Mouse (Mus musculus) intestine, embryonic 15.5 days (tissue): Measurements from ENCODE around the gene Mdga1. TPM values are rescaled to one million over a fixed set of nuclear protein-coding genes. Genes with fewer than 3 reads are reported as not detected.
A peak's percentile ranks its signal among the peaks of the same experiment; 100 is the strongest.

Source experiments
- ATAC-seq: fragments of 200-750 bp; cut with Nextera tagmentation; 2 replicates; pipeline ENCODE4 v1.8.0; 2017; ENCODE audit warnings: moderate TSS enrichment, moderate library complexity
- H3K27ac ChIP-seq: fragments of 300-500 bp; sonication (generic); 2 replicates; pipeline ENCODE4 v1.5.1; 2015; ENCODE audit warnings: mild to moderate bottlenecking, inconsistent platforms
- H3K27me3 ChIP-seq: fragments of 300-500 bp; sonication (generic); replicated peaks from 2 replicates; pipeline ENCODE4 v1.6.1; 2015; ENCODE audit warnings: inconsistent platforms
- H3K36me3 ChIP-seq: fragments of 300-500 bp; sonication (generic); 2 replicates; pipeline ENCODE4 v1.6.1; 2015; ENCODE audit warnings: inconsistent platforms
- H3K4me1 ChIP-seq: fragments of 300-500 bp; sonication (generic); replicated peaks from 2 replicates; pipeline ENCODE4 v1.6.1; 2015; ENCODE audit warnings: inconsistent platforms
- H3K4me2 ChIP-seq: fragments of 300-500 bp; sonication (generic); replicated peaks from 2 replicates; pipeline ENCODE4 v1.6.1; 2015; ENCODE audit warnings: mild to moderate bottlenecking, inconsistent platforms
- H3K4me3 ChIP-seq: fragments of 300-500 bp; sonication (generic); replicated peaks from 2 replicates; pipeline ENCODE4 v1.5.1; 2015; ENCODE audit warnings: inconsistent platforms
- H3K9ac ChIP-seq: fragments of 300-500 bp; sonication (generic); 2 replicates; pipeline ENCODE4 v1.6.1; 2015; ENCODE audit warnings: inconsistent platforms
- H3K9me3 ChIP-seq: fragments of 300-500 bp; sonication (generic); 2 replicates; pipeline ENCODE4 v1.6.1; 2016; ENCODE audit warnings: inconsistent platforms
- WGBS: fragments of 180-500 bp; shearing (Covaris S2); methylation state at CpG from one replicate; pipeline ENCODE4 v1.1.7; 2015; 5-methylcytosine and 5-hydroxymethylcytosine counted together
- polyA plus RNA-seq: library from polyadenylated mRNA; unstranded; fragments of >200 nt; fragmentation: Nextera tagmentation; extraction: Ambion mirVana; gene quantifications from 2 replicates; pipeline ENCODE4 v1.2.1, GENCODE M21; 2015

Mdga1 gene
- polyA plus RNA-seq, 1 experiment from 2014 or later, result 2.1 TPM

GRCm38 (mm10) chr17:29824512-29825120, 145.3 kb downstream of the Mdga1 start:
- no peak overlapping the region for H3K4me3 ChIP-seq
- H3K27me3 ChIP-seq, result no peaks in the 10 kb centered on the region
- H3K36me3 ChIP-seq, result no peaks in the 10 kb centered on the region
- no peak for ATAC-seq
- H3K4me2 ChIP-seq, result no peak overlapping the region
- no peaks in the 10 kb centered on the region; the same call in none of the 2 replicates for H3K4me1 ChIP-seq
- no peak overlapping the region for H3K9ac ChIP-seq
- no peaks in the 10 kb centered on the region for H3K9me3 ChIP-seq
- H3K27ac ChIP-seq, result no peak overlapping the region
- WGBS, result 81% methylated on average over 4 of the region's 4 CpGs

- WGBS, result 52% methylated on average over 5 of the region's 5 CpGs
- H3K4me1 ChIP-seq, result no peaks in the 10 kb centered on the region; the same call in none of the 2 replicates
- H3K36me3 ChIP-seq, result no peaks in the 10 kb centered on the region
- no peak overlapping the region for H3K27ac ChIP-seq
- H3K4me2 ChIP-seq, result no peak overlapping the region
- H3K9ac ChIP-seq, result no peak overlapping the region
- 0 out of 2 replicates have a peak, but pooled peaks cover 4% of the 10 kb centered on the region for H3K27me3 ChIP-seq
- no peak for ATAC-seq
- H3K9me3 ChIP-seq, result no peaks in the 10 kb centered on the region
- H3K4me3 ChIP-seq, result no peak overlapping the region
Measured at GRCm38 (mm10) chr17:29824208-29824509, 145.7 kb downstream of the Mdga1 start.

GRCm38 (mm10) chr17:29823439-29824207, 146.3 kb downstream of the Mdga1 start:
- no peaks in the 10 kb centered on the region for H3K9me3 ChIP-seq
- no peak overlapping the region for H3K4me3 ChIP-seq
- no peak overlapping the region for H3K9ac ChIP-seq
- 73% methylated on average over 14 of the region's 14 CpGs for WGBS
- ATAC-seq, result no peak
- H3K4me1 ChIP-seq, result no peaks in the 10 kb centered on the region; the same call in none of the 2 replicates
- no peaks in the 10 kb centered on the region for H3K36me3 ChIP-seq
- H3K27me3 ChIP-seq, result 0 out of 2 replicates have a peak, but pooled peaks cover 4% of the 10 kb centered on the region
- no peak overlapping the region for H3K27ac ChIP-seq
- no peak overlapping the region for H3K4me2 ChIP-seq

- Histone ChIP-seq H3K4me1 (no peaks in the 10 kb centered on the region; the same call in 1 of the 2 replicates), H3K9ac (no peak overlapping the region), H3K27ac (no peak overlapping the region), H3K4me3 (no peak overlapping the region), H3K27me3 (0 out of 2 replicates have a peak, but pooled peaks cover 4% of the 10 kb centered on the region), H3K4me2 (no peak overlapping the region), H3K36me3 (no peaks in the 10 kb centered on the region), H3K9me3 (no peaks in the 10 kb centered on the region)
- 81% methylated on average over 3 of the region's 3 CpGs for WGBS
- no peak for ATAC-seq
Measured at GRCm38 (mm10) chr17:29819608-29820007, 150.3 kb downstream of the Mdga1 start.

- 77% methylated on average over 7 of the region's 7 CpGs for WGBS
- no peaks in the 10 kb centered on the region; the same call in 1 of the 2 replicates for H3K4me1 ChIP-seq
- H3K27me3 ChIP-seq, result 0 out of 2 replicates have a peak, but pooled peaks cover 4% of the 10 kb centered on the region
- no peak overlapping the region for H3K4me3 ChIP-seq
- no peak overlapping the region for H3K27ac ChIP-seq
- no peak overlapping the region for H3K9ac ChIP-seq
- no peak overlapping the region for H3K4me2 ChIP-seq
- no peaks in the 10 kb centered on the region for H3K9me3 ChIP-seq
- ATAC-seq, result no peak
- H3K36me3 ChIP-seq, result no peaks in the 10 kb centered on the region
Measured at GRCm38 (mm10) chr17:29818989-29819388, 150.9 kb downstream of the Mdga1 start.

- Histone ChIP-seq H3K27ac (no peak overlapping the region), H3K9me3 (no peaks in the 10 kb centered on the region), H3K4me2 (no peak overlapping the region), H3K9ac (no peak overlapping the region), H3K4me3 (no peak overlapping the region), H3K36me3 (no peaks in the 10 kb centered on the region), H3K27me3 (0 out of 2 replicates have a peak, but pooled peaks cover 4% of the 10 kb centered on the region), H3K4me1 (no peaks in the 10 kb centered on the region)
- WGBS, result 56% methylated on average over 11 of the region's 11 CpGs
- ATAC-seq, result no peak
Measured at GRCm38 (mm10) chr17:29818264-29818945, 151.5 kb downstream of the Mdga1 start.

GRCm38 (mm10) chr17:29814758-29815157, 155.1 kb downstream of the Mdga1 start:
- Histone ChIP-seq H3K9ac (no peak overlapping the region), H3K27ac (no peak overlapping the region), H3K4me3 (no peak overlapping the region), H3K27me3 (0 out of 2 replicates have a peak, but pooled peaks cover 4% of the 10 kb centered on the region), H3K36me3 (no peaks in the 10 kb centered on the region), H3K4me2 (no peak overlapping the region), H3K9me3 (no peaks in the 10 kb centered on the region), H3K4me1 (no peaks in the 10 kb centered on the region)
- WGBS, result 46% methylated on average over 6 of the region's 6 CpGs
- ATAC-seq, result no peak

- Histone ChIP-seq H3K9me3 (no peaks in the 10 kb centered on the region), H3K4me3 (no peak overlapping the region), H3K36me3 (no peaks in the 10 kb centered on the region), H3K27ac (no peak overlapping the region), H3K4me1 (no peaks in the 10 kb centered on the region), H3K4me2 (no peak overlapping the region), H3K9ac (no peak overlapping the region), H3K27me3 (no peaks in the 10 kb centered on the region)
- ATAC-seq, result peak; percentile 56
- 13% methylated on average over 4 of the region's 4 CpGs for WGBS
Measured at GRCm38 (mm10) chr17:29813328-29813727, 156.6 kb downstream of the Mdga1 start.

- Histone ChIP-seq H3K36me3 (no peaks in the 10 kb centered on the region), H3K9me3 (no peaks in the 10 kb centered on the region), H3K4me1 (no peaks in the 10 kb centered on the region), H3K27me3 (no peaks in the 10 kb centered on the region), H3K4me3 (no peak overlapping the region), H3K4me2 (no peak overlapping the region), H3K9ac (no peak overlapping the region), H3K27ac (no peak overlapping the region)
- no peak for ATAC-seq
- 57% methylated on average over 3 of the region's 3 CpGs for WGBS
Measured at GRCm38 (mm10) chr17:29803545-29803944, 166.3 kb downstream of the Mdga1 start.

- H3K4me2 ChIP-seq, result no peak overlapping the region
- no peaks in the 10 kb centered on the region for H3K36me3 ChIP-seq
- no peak overlapping the region for H3K27ac ChIP-seq
- peaks cover 4% of the 10 kb centered on the region; the same call in 1 of the 2 replicates for H3K27me3 ChIP-seq
- no peak overlapping the region for H3K9ac ChIP-seq
- H3K4me1 ChIP-seq, result no peaks in the 10 kb centered on the region
- 24% methylated on average over 4 of the region's 4 CpGs for WGBS
- H3K9me3 ChIP-seq, result no peaks in the 10 kb centered on the region
- no peak overlapping the region for H3K4me3 ChIP-seq
- no peak for ATAC-seq
Measured at GRCm38 (mm10) chr17:29801358-29801757, 168.5 kb downstream of the Mdga1 start.

- Histone ChIP-seq H3K9ac (no peak overlapping the region), H3K27me3 (peaks cover 10% of the 10 kb centered on the region), H3K4me3 (no peak overlapping the region), H3K4me2 (no peak overlapping the region), H3K4me1 (peaks cover 4% of the 10 kb centered on the region), H3K36me3 (no peaks in the 10 kb centered on the region), H3K9me3 (no peaks in the 10 kb centered on the region), H3K27ac (no peak overlapping the region)
- 55% methylated on average over 6 of the region's 6 CpGs for WGBS
- ATAC-seq, result no peak
Measured at GRCm38 (mm10) chr17:29800096-29800455, 169.8 kb downstream of the Mdga1 start.

- WGBS, result 68% methylated on average over 21 of the region's 21 CpGs
- H3K9ac ChIP-seq, result no peak overlapping the region
- H3K27ac ChIP-seq, result no peak overlapping the region
- no peaks in the 10 kb centered on the region for H3K9me3 ChIP-seq
- H3K4me2 ChIP-seq, result no peak overlapping the region
- no peak overlapping the region for H3K4me3 ChIP-seq
- ATAC-seq, result no peak
- H3K4me1 ChIP-seq, result peaks cover 7% of the 10 kb centered on the region
- H3K27me3 ChIP-seq, result peaks cover 12% of the 10 kb centered on the region
- H3K36me3 ChIP-seq, result no peaks in the 10 kb centered on the region
Measured at GRCm38 (mm10) chr17:29799398-29800095, 170.3 kb downstream of the Mdga1 start.
